Mouse (Mus musculus) lung, postnatal 0 days (tissue): ENCODE measurements around the gene Ikbip. TPM values are rescaled to one million over a fixed set of nuclear protein-coding genes. Genes with fewer than 3 reads are reported as not detected.

ENCODE experiments used
- ATAC-seq: fragments of 200-750 bp; cut with Nextera tagmentation; 2 replicates; pipeline ENCODE4 v1.8.0; 2017; ENCODE audit warnings: moderate library complexity
- DNase-seq: peaks from one replicate; pipeline ENCODE4 v3.0.0-alpha.2; 2016; ENCODE audit warnings: low spot score
- H3K27ac ChIP-seq: fragments of 300-500 bp; sonication (generic); 2 replicates; pipeline ENCODE4 v1.5.1; 2014; ENCODE audit warnings: antibody characterized with exemption, mild to moderate bottlenecking, low read length, mixed read lengths
- H3K27me3 ChIP-seq: fragments of 300-500 bp; sonication (generic); replicated peaks from 2 replicates; pipeline ENCODE4 v1.6.1; 2014; ENCODE audit warnings: low read length, mixed read lengths; ENCODE audit not compliant: insufficient read depth
- H3K36me3 ChIP-seq: fragments of 300-500 bp; sonication (generic); 2 replicates; pipeline ENCODE4 v1.6.1; 2014; ENCODE audit warnings: low read length, mixed read lengths; ENCODE audit not compliant: insufficient read depth
- H3K4me1 ChIP-seq: fragments of 300-500 bp; sonication (generic); 2 replicates; pipeline ENCODE4 v1.6.1; 2014; ENCODE audit warnings: antibody characterized with exemption, low read depth, low read length, mixed read lengths; ENCODE audit not compliant: insufficient read depth
- H3K4me2 ChIP-seq: fragments of 300-500 bp; sonication (generic); replicated peaks from 2 replicates; pipeline ENCODE4 v1.6.1; 2014; ENCODE audit warnings: low read depth, mild to moderate bottlenecking, low read length, moderate library complexity, mixed read lengths
- H3K4me3 ChIP-seq: fragments of 300-500 bp; sonication (generic); 2 replicates; pipeline ENCODE4 v1.5.1; 2014; ENCODE audit warnings: low read depth, low read length
- H3K9ac ChIP-seq: fragments of 300-500 bp; sonication (generic); replicated peaks from 2 replicates; pipeline ENCODE4 v1.6.1; 2014; ENCODE audit warnings: low read depth, mild to moderate bottlenecking
- H3K9me3 ChIP-seq: fragments of 300-500 bp; sonication (generic); 2 replicates; pipeline ENCODE4 v1.6.1; 2016; ENCODE audit warnings: low read length, mixed read lengths
- CTCF ChIP-seq: IDR thresholded peaks from 2 replicates; pipeline ENCODE4 v1.5.1; 2016; ENCODE audit warnings: antibody characterized with exemption, mild to moderate bottlenecking
- EP300 ChIP-seq: IDR thresholded peaks from 2 replicates; pipeline ENCODE4 v1.6.1; 2016; ENCODE audit warnings: antibody characterized with exemption, mild to moderate bottlenecking, control low read depth
- WGBS: fragments of 180-500 bp; shearing (Covaris S2); extraction: QIAGEN DNeasy Blood & Tissue Kit; methylation state at CpG from one replicate; pipeline ENCODE4 v1.1.7; 2014; 5-methylcytosine and 5-hydroxymethylcytosine counted together
- polyA plus RNA-seq: library from polyadenylated mRNA; unstranded; fragments of >200 nt; fragmentation: Nextera tagmentation; extraction: Ambion mirVana; gene quantifications from 2 replicates; pipeline ENCODE4 v1.2.1, GENCODE M21; 2015

Gene Ikbip
- polyA plus RNA-seq: 31.6 and 34.3 TPM in 2 replicates

DNA sequence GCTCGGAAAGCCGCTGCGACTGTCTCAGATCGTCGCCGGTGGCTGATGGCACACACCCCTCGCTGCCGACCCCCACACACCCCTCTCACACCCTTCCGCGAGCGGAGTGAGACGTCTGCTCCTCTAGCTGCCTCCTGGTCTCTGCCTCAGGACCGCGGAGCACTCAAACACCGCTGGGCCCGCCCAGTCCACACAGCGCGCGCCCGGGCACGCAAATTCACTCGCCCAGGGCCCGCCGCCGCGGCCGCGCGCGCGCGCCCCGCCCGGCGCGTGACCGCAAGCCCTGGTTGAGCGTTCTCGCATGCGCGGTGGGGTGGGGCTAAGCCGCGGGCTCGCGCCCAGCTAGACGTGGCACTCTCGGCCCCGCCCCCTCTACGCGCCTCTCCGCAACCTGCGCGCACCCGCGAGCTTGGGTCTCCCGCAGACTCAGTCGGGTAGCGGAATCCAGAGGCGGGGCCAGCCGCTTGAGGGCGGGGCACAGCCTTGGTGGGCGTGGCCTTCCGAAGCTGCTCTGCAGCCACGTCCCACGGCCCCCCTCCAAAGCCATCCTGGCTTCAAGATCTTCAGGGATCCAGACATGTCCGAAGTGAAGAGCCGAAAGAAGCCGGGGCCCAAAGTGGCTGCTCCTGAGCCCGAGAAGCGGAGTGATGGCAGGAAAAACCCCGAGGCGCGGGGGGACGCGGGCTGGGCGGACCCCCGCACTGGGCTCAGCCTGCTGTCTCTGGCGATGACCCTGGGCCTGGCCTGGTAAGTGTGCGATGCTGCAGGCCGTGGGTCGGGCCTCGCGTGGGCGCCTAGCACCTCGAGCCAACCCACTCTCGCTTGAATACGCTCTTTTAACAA lies at the start of gene Ikbip, which contains the start of gene Apaf1:
TSS of gene Ikbip (plus strand) at position 391 of the 843 bp plus-strand sequence.
TSS of gene Apaf1 (minus strand) at position 221 of the 843 bp plus-strand sequence.
- H3K4me3 ChIP-seq: peak within 1 kb of the TSS; percentile 92
- no peaks in the 10 kb centered on the region; the same call in 1 of the 2 replicates for H3K36me3 ChIP-seq
- H3K27ac ChIP-seq: peak within 1 kb of the TSS; percentile 87
- ATAC-seq: peak; percentile 98
- no peaks in the 10 kb centered on the region for H3K9me3 ChIP-seq
- peak within 1 kb of the TSS; percentile 77 for H3K9ac ChIP-seq
- under 1% methylated on average over 75 of the region's 87 CpGs for WGBS
- DNase-seq: peak; percentile 99
- peak within 1 kb of the TSS; percentile 88 for H3K4me2 ChIP-seq
- H3K4me1 ChIP-seq: no peaks in the 10 kb centered on the region
- TF ChIP-seq EP300 (no peak), CTCF (no peak)
- H3K27me3 ChIP-seq: no peaks in the 10 kb centered on the region

DNA sequence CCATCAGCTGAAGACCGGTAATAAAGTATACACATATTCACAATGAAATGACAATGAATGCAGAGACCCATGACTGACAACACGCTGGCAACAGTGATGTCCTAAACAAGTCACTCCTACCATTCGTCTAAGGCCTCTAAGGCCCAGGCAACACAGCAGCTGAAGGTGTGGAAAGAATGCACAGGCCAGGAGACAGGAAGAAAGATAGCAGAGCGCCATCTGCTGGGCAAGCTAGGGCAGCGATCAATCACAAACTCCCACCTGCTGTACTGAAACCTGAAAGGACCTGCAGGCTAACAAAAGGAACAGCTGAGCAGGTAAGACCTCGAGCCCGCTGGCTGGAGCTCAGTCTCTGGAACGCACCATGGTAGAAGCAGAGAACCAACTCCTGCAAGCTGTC lies 48.8 kb upstream of the Ikbip start:
- DNase-seq (peak; percentile 51), ATAC-seq (peak; percentile 48; the same call in 1 of the 2 replicates)
- Histone ChIP-seq H3K27ac (no peak overlapping the region), H3K4me1 (no peaks in the 10 kb centered on the region), H3K36me3 (peaks cover 12% of the 10 kb centered on the region; the same call in 1 of the 2 replicates), H3K4me3 (no peak overlapping the region), H3K4me2 (no peak overlapping the region), H3K9ac (no peak overlapping the region), H3K27me3 (no peaks in the 10 kb centered on the region), H3K9me3 (no peaks in the 10 kb centered on the region)
- WGBS: 30% methylated on average over 8 of the region's 8 CpGs
- TF ChIP-seq CTCF: peak; percentile 84
- TF ChIP-seq EP300: no peak

DNA sequence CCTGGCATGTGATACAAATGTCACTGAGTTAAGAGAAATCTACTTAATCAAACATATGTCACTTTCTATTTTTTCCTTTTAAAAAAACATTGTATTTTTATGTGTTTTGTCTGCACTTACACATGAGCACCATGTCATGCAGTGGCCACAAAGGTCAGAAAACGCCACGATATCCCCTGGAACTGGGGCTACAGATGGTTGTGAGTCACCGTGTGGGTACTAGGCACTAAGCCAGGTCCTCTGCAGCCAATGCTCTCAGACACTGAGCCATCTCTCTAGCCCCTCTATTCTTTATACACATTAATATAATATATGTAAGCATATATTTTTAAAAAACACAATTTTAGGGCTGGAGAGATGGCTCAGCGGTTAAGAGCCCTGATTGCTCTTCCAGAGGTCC lies 33.0 kb upstream of the Ikbip start:
- Histone ChIP-seq H3K4me2 (no peak overlapping the region), H3K27me3 (no peaks in the 10 kb centered on the region), H3K9ac (no peak overlapping the region), H3K36me3 (peaks cover 37% of the 10 kb centered on the region; the same call in 1 of the 2 replicates), H3K4me1 (no peaks in the 10 kb centered on the region), H3K4me3 (no peak overlapping the region), H3K9me3 (no peaks in the 10 kb centered on the region), H3K27ac (no peak overlapping the region)
- DNase-seq (no peak), ATAC-seq (no peak)
- TF ChIP-seq EP300: no peak
- TF ChIP-seq CTCF: no peak
- 82% methylated on average over 4 of the region's 4 CpGs for WGBS

- 95% methylated on average over 3 of the region's 3 CpGs for WGBS
- Histone ChIP-seq H3K4me2 (no peak overlapping the region), H3K36me3 (peaks cover 41% of the 10 kb centered on the region; the same call in 1 of the 2 replicates), H3K9me3 (no peaks in the 10 kb centered on the region), H3K9ac (no peak overlapping the region), H3K27ac (no peak overlapping the region), H3K27me3 (no peaks in the 10 kb centered on the region), H3K4me3 (no peak overlapping the region), H3K4me1 (no peaks in the 10 kb centered on the region)
- DNase-seq (no peak), ATAC-seq (no peak)
- TF ChIP-seq EP300: no peak
- no peak for TF ChIP-seq CTCF
Observed at GRCm38 (mm10) chr10:91051156-91051555, 31.6 kb upstream of the Ikbip start.

DNA sequence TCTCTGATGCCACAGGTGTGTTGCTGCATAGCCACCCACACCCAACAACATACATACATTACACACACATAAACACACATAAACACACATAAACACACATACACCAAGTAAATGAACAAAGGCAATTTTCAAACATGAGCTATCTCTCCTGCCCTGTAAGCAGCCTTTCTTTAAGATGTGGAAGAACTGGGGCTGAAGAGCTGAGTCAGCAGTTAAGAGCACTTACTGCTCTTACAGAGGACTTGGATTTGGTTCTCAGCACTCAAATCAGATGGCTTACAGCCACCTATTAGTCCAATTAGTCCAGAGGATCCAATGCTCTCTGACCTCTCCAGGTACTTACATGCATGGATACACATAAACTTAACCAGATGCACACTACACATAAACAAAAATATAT lies 30.0 kb upstream of the Ikbip start:
- Histone ChIP-seq H3K4me3 (no peak overlapping the region), H3K4me1 (no peaks in the 10 kb centered on the region), H3K4me2 (no peak overlapping the region), H3K9me3 (no peaks in the 10 kb centered on the region), H3K36me3 (peaks cover 39% of the 10 kb centered on the region; the same call in 1 of the 2 replicates), H3K9ac (no peak overlapping the region), H3K27ac (no peak overlapping the region), H3K27me3 (no peaks in the 10 kb centered on the region)
- DNase-seq (no peak), ATAC-seq (no peak)
- TF ChIP-seq EP300 (no peak), CTCF (no peak)

DNA sequence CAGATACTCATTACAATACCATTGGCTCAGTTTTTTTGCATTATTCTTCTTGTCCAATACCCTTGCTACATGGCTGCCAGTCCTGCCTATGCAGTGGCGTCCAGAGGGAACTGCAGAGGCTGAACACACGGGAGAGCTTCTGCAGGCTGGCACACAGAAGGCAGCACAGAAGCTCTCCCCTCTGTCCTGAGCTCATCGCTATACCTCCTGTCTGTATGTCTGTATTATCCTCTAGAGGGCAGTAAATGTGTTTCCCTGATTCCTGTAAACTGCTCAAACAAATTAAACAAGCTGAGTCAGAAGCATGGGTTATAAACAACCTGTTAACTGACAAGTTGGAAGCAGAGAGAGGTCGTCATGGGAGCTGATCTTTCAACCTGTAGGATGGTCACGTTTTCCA lies 22.0 kb upstream of the Ikbip start:
- Histone ChIP-seq H3K4me1 (no peaks in the 10 kb centered on the region), H3K4me3 (no peak overlapping the region), H3K9me3 (no peaks in the 10 kb centered on the region), H3K9ac (no peak overlapping the region), H3K4me2 (no peak overlapping the region), H3K27ac (no peak overlapping the region), H3K36me3 (peaks cover 4% of the 10 kb centered on the region; the same call in 1 of the 2 replicates), H3K27me3 (no peaks in the 10 kb centered on the region)
- DNase-seq (peak; percentile 56), ATAC-seq (peak; percentile 41; the same call in 1 of the 2 replicates)
- peak; percentile 62 for TF ChIP-seq CTCF
- TF ChIP-seq EP300: no peak
- 42% methylated on average over 5 of the region's 5 CpGs for WGBS
